Mouse (Mus musculus): ENCODE data around the gene Zfp27.

The Zfp27 gene

GRCm38 (mm10) chr7:29905966-29906681, at the start of gene Zfp27:
Zfp27 (minus strand) TSS chr7:29906572.
- peak; percentile 61 for DNase-seq

- DNase-seq, result peak; percentile 61
Observed at GRCm38 (mm10) chr7:29954731-29955130, 48.4 kb upstream of the Zfp27 start.

DNA sequence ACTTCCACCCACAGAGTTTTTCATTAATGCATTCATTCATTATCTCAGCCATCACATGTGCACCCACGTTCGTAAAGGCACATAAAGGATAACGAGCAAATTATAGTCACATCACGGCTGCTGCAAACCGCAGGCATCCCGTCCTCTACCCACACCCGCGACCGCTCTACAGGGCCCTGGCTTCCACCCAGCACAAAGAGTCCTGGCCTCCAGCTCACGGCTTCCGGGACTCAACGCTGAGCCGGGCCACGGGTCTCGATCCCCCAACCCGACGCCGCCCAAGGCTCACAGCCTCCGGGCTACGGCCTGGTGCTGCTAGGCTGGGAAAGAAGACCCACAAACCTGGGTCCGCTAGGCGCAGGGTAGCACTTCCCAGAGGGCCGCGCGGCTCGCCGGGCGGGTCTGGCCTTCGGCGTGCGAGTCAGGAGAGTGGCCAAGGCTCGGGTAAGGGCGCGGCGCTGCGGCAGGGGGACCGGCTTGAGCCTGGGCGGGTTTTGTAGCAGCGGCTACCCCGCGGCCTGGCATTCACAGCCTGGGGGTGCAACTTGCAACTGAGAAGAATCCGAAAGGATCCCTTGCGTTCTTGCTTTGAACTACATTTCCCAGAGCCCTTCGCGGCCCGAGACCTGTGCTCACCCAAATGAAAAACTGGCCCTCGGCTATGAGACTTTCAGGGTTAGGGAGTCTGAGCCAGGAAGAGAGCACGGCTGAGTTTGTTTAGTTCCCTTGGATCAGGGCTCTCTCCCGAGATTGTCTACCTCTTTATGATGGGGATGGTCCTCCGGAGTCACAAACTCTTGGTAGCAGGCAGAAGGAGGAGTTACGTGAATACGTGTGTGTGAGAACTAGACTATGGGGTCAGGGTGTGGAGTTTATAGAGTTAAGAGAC, 47.4 kb upstream of the Zfp27 start, which contains the start of gene Zfp74:
Gene Zfp74, minus strand, starts transcription at position 577 of the 889 bp plus-strand sequence.
- DNase-seq, result peak; percentile 78

GRCm38 (mm10) chr7:29953086-29953485, 46.7 kb upstream of the Zfp27 start:
- DNase-seq, result no peak

DNA sequence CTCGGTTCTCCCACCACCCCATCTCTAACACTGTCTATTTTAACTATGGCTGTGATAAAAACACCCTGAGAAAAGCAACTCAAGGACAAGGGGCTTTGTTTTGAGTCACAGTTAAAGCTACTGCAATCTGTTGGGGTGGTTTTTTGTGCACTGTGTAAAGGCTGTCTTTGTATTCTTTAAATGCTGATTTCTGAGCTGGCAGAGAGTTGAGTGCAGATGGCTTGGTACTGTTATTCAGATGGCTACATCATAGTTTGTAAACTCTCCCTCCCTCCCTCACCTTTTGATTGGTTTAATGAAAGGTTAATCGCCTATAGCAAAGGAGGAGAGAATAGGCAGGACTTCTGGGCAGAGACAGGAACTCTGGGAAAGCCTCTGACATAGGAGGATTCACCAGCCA, 37.8 kb upstream of the Zfp27 start:
- no peak for DNase-seq

GRCm38 (mm10) chr7:29943720-29944119, 37.3 kb upstream of the Zfp27 start:
- no peak for DNase-seq

DNA sequence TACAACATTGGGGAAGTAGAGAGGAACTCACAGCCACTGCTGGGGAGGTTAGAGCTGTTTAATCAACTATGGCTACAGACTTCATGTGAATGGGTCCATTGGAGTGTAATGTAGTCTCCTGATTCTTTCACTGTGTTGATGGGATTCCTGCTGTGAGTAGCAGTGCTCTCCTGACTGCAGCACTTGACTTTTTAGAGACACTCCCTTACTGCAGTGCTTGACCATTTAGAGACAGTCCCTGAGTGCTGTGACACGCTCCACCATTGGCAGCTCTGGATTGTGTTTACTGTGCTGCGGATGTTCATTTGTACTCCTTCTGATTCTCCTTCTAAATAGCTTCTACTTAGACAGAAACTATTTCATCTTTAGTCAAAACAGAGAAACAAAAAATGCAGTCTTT, 36.4 kb upstream of the Zfp27 start:
- no peak for DNase-seq

GRCm38 (mm10) chr7:29941027-29941426, 34.7 kb upstream of the Zfp27 start:
- DNase-seq, result no peak

DNA sequence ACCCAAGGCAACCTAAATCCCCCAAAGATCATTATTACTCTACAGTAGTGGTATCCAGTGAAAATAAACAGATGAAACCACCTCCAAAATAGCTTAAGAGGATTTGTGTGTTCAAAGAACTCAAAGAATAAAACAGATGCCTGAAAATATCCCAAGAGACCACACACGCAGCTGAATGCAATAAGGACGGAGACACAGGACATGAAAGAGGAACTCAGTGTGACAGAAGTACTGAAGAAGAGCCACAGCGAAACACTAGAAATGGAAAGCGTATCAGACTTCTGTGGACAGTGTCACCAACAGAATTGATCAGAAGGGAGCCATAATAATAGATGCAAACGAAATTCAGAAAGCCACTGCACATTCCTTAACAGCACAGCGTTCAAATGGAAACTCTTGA, 32.5 kb upstream of the Zfp27 start:
- DNase-seq, result no peak

DNA sequence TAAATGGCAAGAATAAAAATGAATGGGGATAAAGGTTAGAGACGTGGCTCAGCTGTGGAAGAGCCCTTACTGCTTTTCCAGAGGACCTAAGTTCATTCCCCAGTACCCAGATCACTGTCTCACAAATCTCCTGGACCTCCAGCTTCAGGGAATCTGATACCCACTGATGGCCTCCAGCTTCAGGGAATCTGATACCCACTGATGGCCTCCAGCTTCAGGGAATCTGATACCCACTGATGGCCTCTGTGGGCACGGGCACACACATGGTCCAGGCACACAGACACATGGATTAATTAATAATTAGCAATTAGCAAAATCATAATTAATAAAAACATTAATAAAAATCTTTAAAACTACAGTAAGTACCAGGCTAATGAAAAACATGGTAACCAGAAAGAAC, 16.4 kb upstream of the Zfp27 start:
- DNase-seq, result no peak

- DNase-seq, result no peak
Observed at GRCm38 (mm10) chr7:29921439-29922093, 15.2 kb upstream of the Zfp27 start.

DNA sequence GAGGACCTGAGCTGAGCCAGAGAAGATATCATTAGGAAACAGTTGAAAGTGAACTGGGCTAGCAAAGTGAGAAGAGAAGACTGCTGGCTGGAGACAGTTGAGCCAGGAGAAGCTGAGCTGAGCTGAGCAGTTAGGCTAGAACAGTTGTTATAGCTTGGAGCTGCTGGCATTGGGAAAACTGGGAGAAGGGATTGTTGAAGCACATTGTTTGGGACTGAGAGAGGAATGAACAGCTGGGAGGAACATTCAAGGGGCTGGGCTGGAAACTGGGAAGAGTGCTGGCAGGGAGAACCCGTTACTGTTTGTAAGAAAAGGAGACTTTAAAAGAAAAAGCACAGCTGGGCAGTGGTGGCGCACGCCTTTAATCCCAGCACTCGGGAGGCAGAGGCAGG, 11.7 kb upstream of the Zfp27 start:
- DNase-seq, result no peak

- no peak for DNase-seq
Observed at GRCm38 (mm10) chr7:29917371-29918061, 11.1 kb upstream of the Zfp27 start.

DNA sequence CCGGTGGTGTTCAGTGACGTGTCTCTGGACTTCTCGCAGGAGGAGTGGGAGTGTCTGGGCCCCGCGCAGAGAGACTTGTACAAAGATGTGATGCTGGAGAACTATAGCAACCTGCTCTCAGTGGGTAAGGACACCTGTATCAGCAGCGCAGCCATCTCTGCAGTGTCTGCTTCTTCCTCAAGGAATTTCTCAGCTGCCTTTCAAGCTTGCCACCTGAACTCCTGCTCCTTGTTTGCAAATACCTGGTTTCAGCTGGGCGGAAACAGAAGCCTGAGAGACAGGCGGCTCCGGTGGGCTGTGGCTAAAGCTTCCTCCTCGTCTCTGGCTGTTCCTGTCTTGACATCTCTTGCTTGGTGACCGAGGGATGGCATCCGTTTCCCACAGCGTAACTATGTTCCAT, 5.8 kb upstream of the Zfp27 start:
- no peak for DNase-seq

DNA sequence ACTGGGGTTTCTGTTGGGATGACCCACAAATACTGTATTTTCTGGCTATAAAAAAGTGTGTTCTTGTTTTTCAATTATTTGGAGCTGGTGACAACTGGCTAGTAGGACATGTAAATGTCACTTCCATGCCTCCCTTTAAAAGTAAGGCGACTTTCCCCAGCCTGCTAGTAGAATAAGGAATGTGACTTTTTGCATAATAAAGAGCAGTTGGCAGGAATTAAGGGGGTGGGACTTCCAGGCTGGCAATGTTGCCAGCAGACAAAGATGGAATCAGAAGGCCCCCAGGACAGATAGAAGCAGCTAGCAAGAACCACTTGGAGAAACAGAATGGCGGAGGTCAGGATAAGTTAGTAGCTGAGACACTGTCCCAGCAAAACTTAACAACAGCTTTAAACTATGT, 3.9 kb upstream of the Zfp27 start:
- no peak for DNase-seq

DNA sequence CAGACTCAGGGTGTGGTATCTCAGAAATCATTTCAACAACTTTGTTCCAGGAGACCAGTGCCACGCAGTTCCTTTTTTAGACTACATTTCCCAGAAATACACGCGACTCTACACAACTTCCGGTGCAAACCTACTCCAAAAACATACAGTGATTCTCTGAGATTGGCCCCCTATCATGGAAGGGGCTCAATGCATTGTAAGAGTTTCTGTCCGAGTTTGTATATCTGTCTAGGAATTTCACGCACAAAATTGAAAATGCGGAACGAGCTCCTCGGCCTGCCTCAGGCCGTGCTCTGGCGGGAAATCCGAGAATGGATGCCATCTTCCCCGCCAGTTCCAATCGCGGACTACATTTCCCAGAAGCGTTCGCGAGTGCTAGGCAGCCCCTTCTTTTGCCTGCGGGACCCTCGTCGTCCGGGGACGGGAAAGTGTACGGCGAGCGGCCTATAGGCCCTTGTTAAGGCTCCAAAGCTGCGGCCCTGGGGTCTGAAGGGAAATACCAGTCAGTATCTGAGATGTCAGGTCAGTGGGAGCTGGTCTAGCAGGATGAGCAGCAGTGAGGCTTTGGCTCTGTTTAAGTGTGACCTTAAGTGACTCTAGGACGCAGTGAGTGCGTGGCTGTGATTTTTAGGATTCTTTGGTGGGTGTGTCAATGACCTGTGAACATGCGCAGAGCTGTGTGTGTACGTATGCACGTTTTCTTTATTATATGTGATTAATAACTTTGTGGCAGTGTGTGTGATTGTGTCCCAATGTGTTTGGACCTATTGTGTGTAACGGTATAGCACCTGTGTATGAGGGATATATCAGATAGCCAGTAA, 2.0 kb upstream of the Zfp27 start, which contains the start of gene Zfp383:
Gene Zfp383, plus strand, starts transcription at position 94 of the 821 bp plus-strand sequence.
- peak; percentile 76 for DNase-seq

GRCm38 (mm10) chr7:29907206-29907605, 834 bp upstream of the Zfp27 start:
- DNase-seq, result no peak

DNA sequence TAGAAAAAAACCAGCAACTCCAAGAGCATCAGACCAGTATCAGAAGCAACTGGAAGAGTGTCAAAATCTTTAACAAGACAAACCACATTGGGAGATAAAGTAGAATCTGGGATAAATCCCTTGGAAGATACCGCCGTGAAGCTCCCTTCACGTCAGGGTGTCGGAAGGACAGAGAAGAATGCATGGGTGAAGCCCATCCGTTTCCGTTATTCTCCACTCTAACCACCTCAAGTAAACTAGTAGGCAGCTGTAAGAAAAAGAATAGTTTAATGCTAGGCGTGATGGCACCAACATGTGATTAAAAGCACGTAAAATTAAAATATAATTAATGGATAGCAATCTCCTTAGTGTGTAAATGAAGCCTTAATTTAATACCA, 298 bp upstream of the Zfp27 start:
- peak; percentile 12 for DNase-seq

GRCm38 (mm10) chr7:29904101-29904500, 2.3 kb downstream of the Zfp27 start:
- DNase-seq, result no peak

- no peak for DNase-seq
Observed at GRCm38 (mm10) chr7:29898351-29898750, 8.0 kb downstream of the Zfp27 start.

DNA sequence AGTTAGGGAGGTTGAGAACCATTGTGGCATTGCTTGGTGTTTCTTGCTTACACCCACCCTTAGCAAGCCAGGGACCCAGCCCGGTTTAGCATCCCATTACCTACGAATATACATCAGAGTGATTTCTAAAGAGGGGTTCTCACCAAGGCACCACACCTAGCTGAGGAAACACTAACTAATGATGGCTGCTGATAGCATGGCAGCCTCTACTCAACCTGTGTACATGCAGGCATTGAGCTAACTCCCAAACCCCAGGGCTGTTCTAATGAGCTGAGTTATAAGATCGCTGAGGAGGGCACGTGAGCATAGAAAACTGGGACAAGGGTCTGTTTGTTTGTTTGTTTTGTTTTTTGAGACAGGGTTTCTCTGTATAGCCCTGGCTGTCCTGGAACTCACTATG, 13.6 kb downstream of the Zfp27 start:
- no peak for DNase-seq

DNA sequence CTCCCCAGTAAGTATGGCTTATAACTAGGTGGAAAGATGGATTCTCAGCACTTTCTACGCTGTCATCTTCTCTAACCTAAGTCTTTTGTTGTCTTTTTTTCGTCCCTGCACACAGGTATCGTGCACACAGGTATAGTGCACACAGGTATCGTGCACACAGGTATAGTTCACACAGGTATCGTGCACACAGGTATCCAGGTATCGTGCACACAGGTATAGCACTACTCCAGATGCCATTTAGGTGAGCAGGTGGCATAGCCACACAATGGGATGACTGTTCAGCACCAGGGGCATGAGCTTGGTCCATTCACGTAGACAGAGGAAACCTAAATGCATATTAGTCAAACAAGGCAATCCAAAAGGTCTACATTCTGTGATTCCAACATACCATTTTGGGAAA, 15.9 kb downstream of the Zfp27 start:
- DNase-seq, result no peak
